28 mouse cellular contexts compared by ENCODE assay signal in genomic region chr6:144011880-144012524, GRCm38 (mm10).
A peak's percentile ranks its signal among the peaks of the same experiment; 100 is the strongest.
DNase-seq lines count a peak whose midpoint lies in the region; ATAC-seq and TF ChIP-seq lines count a peak whose summit lies in the region.
"Had no signal": no experiment of that assay in that cellular context is flagged by ENCODE, and none has a peak within 500 bp of the region (broad histone marks: within the 10 kb centered on the region; RNA-seq: fewer than 3 reads in every experiment).

No protein-coding gene starts in this region.

- no peaks in the 10 kb centered on the region; the same call in 1 of the 2 replicates for H3K79me2 ChIP-seq in liver, adult 2 months (ENCODE audit: control insufficient read depth, insufficient read depth, low read length)

- no peak overlapping the region for H3K4me2 ChIP-seq in liver, embryonic 12.5 days
- H3K4me2 ChIP-seq: heart, embryonic 12.5 days; hindbrain, embryonic 12.5 days; lung, embryonic 15.5 days; midbrain, embryonic 12.5 days; neural tube, embryonic 12.5 days had no signal

- no peak for TF ChIP-seq CTCF in liver, adult 2 months (IDR thresholded peaks at IDR 0.05; ENCODE audit: low read depth, low read length)

- peaks cover 8% of the 10 kb centered on the region for H3K36me3 ChIP-seq in liver, adult 2 months (ENCODE audit: control insufficient read depth, insufficient read depth, low read length)
- no peaks in the 10 kb centered on the region for H3K36me3 ChIP-seq in liver, embryonic 12.5 days
- H3K36me3 ChIP-seq: G1E; heart, embryonic 12.5 days; hindbrain, embryonic 12.5 days; lung, embryonic 15.5 days; neural tube, embryonic 12.5 days had no signal

- TF ChIP-seq POLR2A in liver, adult 2 months (IDR thresholded peaks at IDR 0.05; ENCODE audit: extremely low read depth, insufficient read depth, low read length), result no peak

- H3K4me3 ChIP-seq in liver, adult 2 months (ENCODE audit: insufficient read depth, low read depth, low read length), result no peak overlapping the region
- no peak overlapping the region for H3K4me3 ChIP-seq in liver, embryonic 12.5 days
- H3K4me3 ChIP-seq: embryonic facial prominence, embryonic 10.5 days; heart, embryonic 12.5 days; hindbrain, embryonic 12.5 days; left cerebral cortex, adult 2 months; lung, embryonic 15.5 days; midbrain, embryonic 12.5 days; neural tube, embryonic 12.5 days had no signal

- no peaks in the 10 kb centered on the region for H3K9me3 ChIP-seq in liver, embryonic 12.5 days (replicated peaks)
- H3K9me3 ChIP-seq: embryonic facial prominence, embryonic 10.5 days; heart, embryonic 12.5 days; hindbrain, embryonic 12.5 days; lung, embryonic 15.5 days; midbrain, embryonic 12.5 days; neural tube, embryonic 12.5 days had no signal

- peaks cover 4% of the 10 kb centered on the region; the same call in 1 of the 2 replicates for H3K4me1 ChIP-seq in liver, adult 2 months (ENCODE audit: control insufficient read depth, insufficient read depth, low read length)
- H3K4me1 ChIP-seq in liver, embryonic 12.5 days, result no peaks in the 10 kb centered on the region
- H3K4me1 ChIP-seq: embryonic facial prominence, embryonic 10.5 days; heart, embryonic 12.5 days; hindbrain, embryonic 12.5 days; lung, embryonic 15.5 days; midbrain, embryonic 12.5 days; neural tube, embryonic 12.5 days had no signal

- H3K9ac ChIP-seq in liver, adult 2 months (ENCODE audit: low read depth, low read length), result no peak overlapping the region
- H3K9ac ChIP-seq in liver, embryonic 12.5 days, result no peak overlapping the region
- H3K9ac ChIP-seq: heart, embryonic 12.5 days; hindbrain, embryonic 12.5 days; lung, embryonic 15.5 days; midbrain, embryonic 12.5 days; neural tube, embryonic 12.5 days had no signal

- 53% methylated on average over 14 of the region's 14 CpGs for WGBS in liver, adult 2 months
- 58% methylated on average over 14 of the region's 14 CpGs for WGBS in liver, embryonic 12.5 days (ENCODE audit: insufficient replicate concordance)

- DNase-seq in liver, adult 2 months (ENCODE audit: extremely low read depth, low read depth, low spot score), result peak; percentile 69
- DNase-seq in NIH3T3 (ENCODE audit: low read depth), result peak; percentile 26
- no peak for DNase-seq in thymus, postnatal 36 days
- DNase-seq in layer of hippocampus, postnatal 14 days (ENCODE audit: low spot score in 2 of 2), result no peak
- DNase-seq in adrenal gland, postnatal 14 days, result no peak
- DNase-seq: adrenal gland, adult 8-10 months; B cell, adult 2 months; cerebellum, adult 9-10 months; heart, adult 18-20 months; heart, postnatal 14 days; kidney, adult 18-20 months; kidney, postnatal 4 days; layer of hippocampus, adult 9-11 months; lung, postnatal 4 days; retina, postnatal 1 day; thymus, postnatal 25 days had no signal

- ATAC-seq in liver, embryonic 12.5 days, result no peak
- ATAC-seq in common myeloid progenitor, adult 5-6 weeks (replicated peaks; ENCODE audit: low read depth, poor library complexity, severe bottlenecking), result peak; percentile 32; the same call in 1 of the 2 replicates
- peak; percentile 42 for ATAC-seq in megakaryocyte, adult 5-6 weeks (ENCODE audit: poor library complexity, severe bottlenecking)

- no peaks in the 10 kb centered on the region for H3K27me3 ChIP-seq in liver, adult 2 months (ENCODE audit: control insufficient read depth, insufficient read depth, low read length)
- H3K27me3 ChIP-seq in liver, embryonic 12.5 days (replicated peaks), result no peaks in the 10 kb centered on the region
- H3K27me3 ChIP-seq: CH12.LX; heart, embryonic 12.5 days; hindbrain, embryonic 12.5 days; lung, embryonic 15.5 days; midbrain, embryonic 12.5 days; neural tube, embryonic 12.5 days had no signal

- no peak overlapping the region for H3K27ac ChIP-seq in liver, adult 2 months (replicated peaks; ENCODE audit: insufficient read depth, low read depth, low read length)
- H3K27ac ChIP-seq in liver, embryonic 12.5 days, result no peak overlapping the region
- H3K27ac ChIP-seq: embryonic facial prominence, embryonic 10.5 days; hindbrain, embryonic 12.5 days; left cerebral cortex, adult 2 months; lung, embryonic 15.5 days; midbrain, embryonic 12.5 days; neural tube, embryonic 12.5 days had no signal

Comparison
In these comparisons a context has a peak if more than half of its experiments do, and no peak if none do; other contexts are left out.
1. DNase-seq: peak in liver, adult 2 months (single experiment) and NIH3T3 (single experiment); none in thymus, postnatal 36 days (0 of 2), layer of hippocampus, postnatal 14 days (0 of 2) and adrenal gland, postnatal 14 days (single experiment).